Mouse (Mus musculus) hindbrain, embryonic 14.5 days (tissue): ENCODE measurements around the gene Cd209f. TPM values are rescaled to one million over a fixed set of nuclear protein-coding genes. Genes with fewer than 3 reads are reported as not detected.
"Not testable (repeated sequence)": the region's sequence is repeated elsewhere in the genome, so short reads cannot be mapped to it uniquely, and the experiment has no call there.

Source experiments
- ATAC-seq: fragments of 200-750 bp; cut with Nextera tagmentation; 2 replicates; pipeline ENCODE4 v1.8.0; 2017; ENCODE audit warnings: moderate number of reproducible peaks, mild to moderate bottlenecking, moderate TSS enrichment, moderate library complexity; ENCODE audit not compliant: low FRiP score
- DNase-seq: peaks from one replicate; pipeline ENCODE4 v3.0.0-alpha.2; 2015; ENCODE audit warnings: low spot score
- H3K27ac ChIP-seq: fragments of 300-500 bp; sonication (generic); 2 replicates; pipeline ENCODE4 v1.5.1; 2014; ENCODE audit warnings: mild to moderate bottlenecking, moderate library complexity
- H3K27me3 ChIP-seq: fragments of 300-500 bp; sonication (generic); 2 replicates; pipeline ENCODE4 v1.6.1; 2014; ENCODE audit warnings: mild to moderate bottlenecking, low read length, mixed read lengths; ENCODE audit not compliant: control insufficient read depth, insufficient read depth
- H3K36me3 ChIP-seq: fragments of 300-500 bp; sonication (generic); replicated peaks from 2 replicates; pipeline ENCODE4 v1.6.1; 2014; ENCODE audit not compliant: control insufficient read depth, insufficient read depth
- H3K4me1 ChIP-seq: fragments of 300-500 bp; sonication (generic); replicated peaks from 2 replicates; pipeline ENCODE4 v1.6.1; 2014; ENCODE audit warnings: antibody characterized with exemption, low read length, mixed read lengths; ENCODE audit not compliant: control insufficient read depth, insufficient read depth
- H3K4me2 ChIP-seq: fragments of 300-500 bp; sonication (generic); replicated peaks from 2 replicates; pipeline ENCODE4 v1.6.1; 2014; ENCODE audit warnings: mild to moderate bottlenecking, moderate library complexity
- H3K4me3 ChIP-seq: fragments of 300-500 bp; sonication (generic); replicated peaks from 2 replicates; pipeline ENCODE4 v1.5.1; 2014; ENCODE audit warnings: mild to moderate bottlenecking, low read length
- H3K9ac ChIP-seq: fragments of 300-500 bp; sonication (generic); 2 replicates; pipeline ENCODE4 v1.6.1; 2014
- H3K9me3 ChIP-seq: fragments of 300-500 bp; sonication (generic); 2 replicates; pipeline ENCODE4 v1.6.1; 2016; ENCODE audit warnings: low read length; ENCODE audit not compliant: control insufficient read depth
- WGBS: fragments of 180-500 bp; shearing (Covaris S2); extraction: QIAGEN DNeasy Blood & Tissue Kit; methylation state at CpG from one replicate; pipeline ENCODE4 v1.1.7; 2014; 5-methylcytosine and 5-hydroxymethylcytosine counted together
- polyA plus RNA-seq: library from polyadenylated mRNA; unstranded; fragments of >200 nt; fragmentation: Nextera tagmentation; extraction: Ambion mirVana; gene quantifications from 2 replicates; pipeline ENCODE4 v1.2.1, GENCODE M21; 2014

Cd209f gene
- 0.20 TPM in 1 of 2 replicates, not detected in the other for polyA plus RNA-seq

DNA sequence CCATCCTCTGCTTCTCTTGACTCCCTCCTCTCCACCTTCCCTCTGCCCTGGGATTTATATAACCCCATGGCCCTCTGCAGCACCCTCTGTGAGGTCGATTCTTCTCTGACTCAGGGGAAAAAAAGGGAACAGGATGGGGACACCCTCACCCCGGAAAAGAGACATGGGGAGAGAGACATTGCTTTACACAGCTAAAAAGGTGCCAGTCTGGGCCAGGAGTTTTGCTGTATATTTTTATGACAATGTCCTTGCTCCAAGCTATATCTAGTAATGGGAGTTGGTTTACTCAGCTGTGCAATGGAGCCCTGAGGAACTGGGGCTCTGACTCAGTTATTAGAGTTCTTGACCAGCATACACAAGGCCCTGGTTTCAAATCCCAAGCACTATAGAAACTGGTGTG, at the start of gene Cd209f:
Gene Cd209f (minus strand): TSS at position 101 of the 400 bp plus-strand sequence.
- H3K9me3 ChIP-seq, H3K4me2 ChIP-seq, H3K36me3 ChIP-seq, DNase-seq, H3K4me1 ChIP-seq, H3K9ac ChIP-seq, H3K4me3 ChIP-seq, H3K27ac ChIP-seq, H3K27me3 ChIP-seq, ATAC-seq: not testable (repeated sequence)
- 100% methylated on average over 1 of the region's 2 CpGs for WGBS

DNA sequence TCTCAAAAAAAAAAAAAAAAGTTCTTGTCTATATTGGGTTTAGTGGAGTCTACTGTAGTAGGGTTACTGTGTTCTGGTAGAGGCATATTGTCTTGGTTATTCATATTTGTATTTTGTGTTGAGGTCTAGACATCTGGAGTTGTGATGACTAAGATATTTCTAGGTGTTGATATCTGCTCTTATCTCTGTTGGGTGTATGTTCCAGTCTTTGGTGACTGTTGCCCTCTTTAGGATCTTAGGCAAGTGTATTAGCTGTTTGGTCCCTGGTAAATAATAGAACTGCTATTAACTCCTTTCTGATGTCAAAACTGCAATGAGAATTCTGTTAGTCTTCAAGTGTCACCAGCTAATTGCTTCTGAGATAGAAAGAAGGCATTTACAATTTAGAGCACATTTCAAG, 49.2 kb upstream of the Cd209f start:
- H3K4me1 ChIP-seq: no peaks in the 10 kb centered on the region
- DNase-seq: no peak

DNA sequence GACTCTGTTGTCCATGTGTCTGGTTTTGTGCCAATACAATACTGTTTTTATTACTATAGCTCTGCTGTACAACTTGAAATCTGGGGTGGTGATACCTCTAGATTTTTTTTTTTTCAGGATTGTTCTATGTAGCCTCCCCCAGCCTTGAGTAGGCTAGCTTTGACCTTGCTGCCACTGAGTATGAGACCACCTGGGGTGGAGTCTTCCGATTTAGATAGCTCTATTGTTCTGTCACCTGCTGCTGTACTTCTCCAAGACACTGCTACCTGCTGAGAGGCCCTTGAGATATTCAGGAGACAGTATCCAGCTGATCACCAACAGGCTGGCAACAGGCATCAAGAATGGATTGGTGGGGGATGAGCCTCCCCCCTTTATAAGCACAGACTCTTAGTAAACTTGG, 41.6 kb upstream of the Cd209f start:
- H3K4me2 ChIP-seq: no peak overlapping the region
- peaks cover 10% of the 10 kb centered on the region; the same call in 1 of the 2 replicates for H3K9me3 ChIP-seq
- no peak overlapping the region for H3K4me3 ChIP-seq
- H3K27me3 ChIP-seq: no peaks in the 10 kb centered on the region
- no peak overlapping the region for H3K27ac ChIP-seq
- ATAC-seq: no peak
- no peak overlapping the region for H3K9ac ChIP-seq
- no peak for DNase-seq
- no peaks in the 10 kb centered on the region for H3K4me1 ChIP-seq
- no peaks in the 10 kb centered on the region for H3K36me3 ChIP-seq
- 26% methylated on average over 1 of the region's 1 CpGs for WGBS

More for the DNA sequence above, 49.2 kb upstream of the Cd209f start:
- no peak overlapping the region for H3K27ac ChIP-seq
- H3K9ac ChIP-seq: no peak overlapping the region
- H3K36me3 ChIP-seq: no peaks in the 10 kb centered on the region
- H3K4me3 ChIP-seq: no peak overlapping the region
- peaks cover 15% of the 10 kb centered on the region for H3K9me3 ChIP-seq
- H3K27me3 ChIP-seq: no peaks in the 10 kb centered on the region
- ATAC-seq: no peak
- H3K4me2 ChIP-seq: no peak overlapping the region

DNA sequence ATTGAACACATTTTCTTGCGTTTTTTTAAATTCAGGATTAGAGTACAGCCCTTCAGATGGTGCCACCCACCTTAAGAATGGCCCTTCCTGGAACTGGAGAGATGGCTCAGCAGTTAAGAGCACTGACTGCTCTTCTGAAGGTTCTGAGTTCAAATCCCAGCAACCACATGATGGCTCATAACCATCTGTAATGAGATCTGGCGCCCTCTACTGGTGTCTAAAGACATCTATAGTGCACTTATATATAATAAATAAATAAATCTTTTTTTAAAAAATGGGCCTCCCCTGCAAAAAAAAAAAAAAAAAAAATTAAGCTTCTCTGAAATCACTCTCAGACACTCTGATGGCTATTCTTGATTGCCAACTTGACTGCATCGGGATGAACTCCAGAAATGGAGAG, 36.1 kb upstream of the Cd209f start:
- Histone ChIP-seq H3K9ac (no peak overlapping the region), H3K4me3 (no peak overlapping the region), H3K4me1 (no peaks in the 10 kb centered on the region), H3K27me3 (no peaks in the 10 kb centered on the region), H3K27ac (no peak overlapping the region), H3K9me3 (no peaks in the 10 kb centered on the region), H3K4me2 (no peak overlapping the region), H3K36me3 (no peaks in the 10 kb centered on the region)
- no peak for ATAC-seq
- DNase-seq: no peak
- WGBS: 62% methylated on average over 3 of the region's 3 CpGs

DNA sequence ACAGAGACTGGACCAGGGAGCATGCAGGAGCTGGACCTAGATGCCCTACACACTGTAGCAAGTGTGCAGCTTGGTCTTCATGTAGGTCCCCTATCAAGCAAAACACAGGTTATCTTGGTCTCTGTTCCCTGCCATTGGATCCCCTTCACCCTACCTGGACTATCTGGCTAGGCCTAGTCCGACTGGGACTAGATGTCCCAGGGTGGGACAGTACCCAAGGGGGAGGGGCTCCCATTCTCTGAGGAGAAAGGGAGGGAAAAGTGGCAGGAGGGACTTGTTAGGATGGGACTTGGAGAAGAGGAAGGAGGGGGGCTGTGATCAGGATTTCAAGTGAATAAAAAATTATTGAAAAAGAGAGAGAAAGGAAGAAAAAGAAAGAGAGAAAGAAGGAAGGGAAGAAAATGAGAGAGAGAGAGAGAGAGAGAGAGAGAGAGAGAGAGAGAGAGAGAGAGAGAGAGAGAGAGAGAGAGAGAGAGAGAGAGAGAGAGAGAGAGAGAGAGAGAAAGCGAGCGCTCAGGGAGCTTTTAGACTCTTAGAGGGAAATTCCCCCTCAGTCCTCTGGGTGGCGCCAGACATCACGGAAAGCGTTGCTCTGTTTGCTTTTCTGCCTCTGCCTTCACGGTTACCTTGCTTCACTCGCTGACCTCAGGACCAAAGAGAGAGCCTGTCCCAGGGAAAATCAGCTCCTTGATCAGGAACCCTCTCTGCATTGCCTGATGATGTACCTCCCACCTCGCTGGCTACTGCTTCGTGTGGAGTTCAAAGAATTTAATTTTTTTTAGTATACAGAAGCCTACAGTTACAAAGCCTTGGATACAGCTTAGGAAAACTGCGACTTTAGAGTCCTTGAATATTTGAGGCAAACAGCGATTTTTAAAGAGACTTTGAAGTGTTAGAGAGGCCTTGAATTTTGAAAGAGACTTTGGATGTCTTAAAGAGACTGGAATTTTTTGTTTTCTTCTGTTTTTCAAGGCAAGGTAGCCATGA, 34.3 kb upstream of the Cd209f start:
- Histone ChIP-seq H3K4me1 (no peaks in the 10 kb centered on the region), H3K4me3 (no peak overlapping the region), H3K9me3 (no peaks in the 10 kb centered on the region), H3K36me3 (no peaks in the 10 kb centered on the region), H3K9ac (no peak overlapping the region), H3K27ac (no peak overlapping the region), H3K4me2 (0 out of 2 replicates have a peak overlapping the region, but pooled peaks have one; percentile 17), H3K27me3 (no peaks in the 10 kb centered on the region)
- peak; percentile 91 for DNase-seq
- peak; percentile 72; the same call in 1 of the 2 replicates for ATAC-seq
- WGBS: 13% methylated on average over 12 of the region's 12 CpGs

DNA sequence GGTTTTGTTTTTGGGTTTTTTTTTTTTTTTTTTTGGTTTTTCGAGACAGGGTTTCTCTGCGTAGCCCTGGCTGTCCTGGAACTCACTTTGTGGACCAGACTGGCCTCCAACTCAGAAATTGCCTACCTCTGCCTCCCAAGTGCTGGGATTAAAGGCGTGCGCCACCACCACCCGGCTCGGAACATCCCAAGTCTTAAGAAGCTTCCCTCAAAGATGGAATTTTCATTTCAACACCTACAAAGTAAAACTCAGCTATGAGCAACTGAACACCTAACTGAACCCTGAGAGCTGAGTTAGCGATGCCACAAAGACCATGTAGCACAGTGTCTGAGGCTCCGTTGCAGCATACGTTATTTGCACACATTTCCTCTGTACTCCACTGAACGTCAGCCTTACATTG, 28.2 kb upstream of the Cd209f start, which contains the start of gene Cd209g:
Gene Cd209g (plus strand): TSS at position 301 of the 400 bp plus-strand sequence.
- ATAC-seq: no peak

DNA sequence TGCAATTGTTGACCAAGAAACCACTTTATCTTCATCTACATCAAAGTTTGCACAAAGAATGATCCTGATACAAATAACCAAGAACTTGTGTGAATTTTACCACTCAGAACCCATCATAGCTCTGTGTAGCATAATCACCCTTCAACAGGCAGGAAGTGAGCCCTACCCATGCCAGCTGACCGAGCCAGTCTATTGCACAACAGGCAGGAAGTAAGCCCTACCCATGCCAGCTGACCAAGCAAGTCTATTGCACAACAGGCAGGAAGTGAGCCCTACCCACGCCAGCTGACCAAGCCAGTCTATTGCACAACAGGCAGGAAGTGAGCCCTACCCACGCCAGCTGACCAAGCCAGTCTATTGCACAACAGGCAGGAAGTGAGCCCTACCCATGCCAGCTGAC, 17.1 kb downstream of the Cd209f start:
- 90% methylated on average over 3 of the region's 3 CpGs for WGBS
- H3K36me3 ChIP-seq, DNase-seq, H3K4me1 ChIP-seq, ATAC-seq, H3K9ac ChIP-seq, H3K4me3 ChIP-seq, H3K27me3 ChIP-seq, H3K9me3 ChIP-seq, H3K27ac ChIP-seq, H3K4me2 ChIP-seq: not testable (repeated sequence)

More for the DNA sequence above, 28.2 kb upstream of the Cd209f start, which contains the start of gene Cd209g:
- Histone ChIP-seq H3K4me2 (no peak within 1 kb of the TSS), H3K27ac (no peak within 1 kb of the TSS), H3K9me3 (no peaks in the 10 kb centered on the region), H3K4me1 (no peaks in the 10 kb centered on the region), H3K27me3 (no peaks in the 10 kb centered on the region), H3K36me3 (no peaks in the 10 kb centered on the region), H3K4me3 (no peak within 1 kb of the TSS), H3K9ac (no peak within 1 kb of the TSS)
- DNase-seq: no peak
- 94% methylated on average over 10 of the region's 10 CpGs for WGBS

DNA sequence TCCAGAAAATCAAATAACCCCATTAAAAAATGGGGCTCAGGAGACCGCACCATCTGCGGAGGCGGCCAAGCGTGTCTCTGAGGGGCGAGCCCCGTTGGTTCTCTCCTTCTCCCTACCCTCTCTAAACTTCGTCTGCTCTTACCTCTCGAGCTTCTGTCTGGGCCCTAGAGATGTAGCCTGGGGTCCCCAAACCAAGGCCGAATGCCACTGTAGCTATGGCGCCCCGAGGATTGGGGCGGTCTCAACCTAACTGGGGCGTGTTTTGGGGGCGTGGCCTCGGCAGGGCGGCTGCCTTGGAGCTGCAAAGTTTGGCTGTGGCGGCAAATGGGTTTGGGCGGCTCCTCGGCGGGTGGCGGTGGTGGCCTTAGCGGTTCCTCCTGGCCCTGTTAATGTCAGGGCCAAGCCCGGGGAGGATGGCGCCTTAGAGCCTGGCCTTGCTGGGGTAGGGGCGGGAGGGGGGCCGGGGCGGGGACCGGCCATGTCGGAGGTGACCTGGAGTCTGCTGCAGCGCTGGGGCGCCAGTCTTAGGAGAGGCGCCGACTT, 18.4 kb downstream of the Cd209f start:
- not testable (repeated sequence) for H3K9me3 ChIP-seq, H3K4me3 ChIP-seq, H3K9ac ChIP-seq, H3K36me3 ChIP-seq, H3K27me3 ChIP-seq, H3K27ac ChIP-seq, H3K4me1 ChIP-seq, DNase-seq, ATAC-seq, H3K4me2 ChIP-seq
- 40% methylated on average over 32 of the region's 33 CpGs for WGBS
